Mouse (Mus musculus) erythroblast, embryonic 14.5 days (primary cell): Measurements from ENCODE around the gene Ctcf. TPM values are rescaled to one million over a fixed set of nuclear protein-coding genes. Genes with fewer than 3 reads are reported as not detected.

Experiments used
- H3K27me3 ChIP-seq: 2 replicates; pipeline ENCODE4 v1.6.1; 2012; ENCODE audit warnings: inconsistent platforms; ENCODE audit not compliant: control insufficient read depth
- H3K36me3 ChIP-seq: 2 replicates; pipeline ENCODE4 v1.6.1; 2012; ENCODE audit warnings: mild to moderate bottlenecking, inconsistent platforms; ENCODE audit not compliant: control insufficient read depth
- H3K4me1 ChIP-seq: 2 replicates; pipeline ENCODE4 v1.6.1; 2012; ENCODE audit warnings: inconsistent platforms; ENCODE audit not compliant: control insufficient read depth
- H3K4me3 ChIP-seq: replicated peaks from 2 replicates; pipeline ENCODE3; 2012; ENCODE audit warnings: moderate library complexity, mild to moderate bottlenecking, inconsistent platforms
- H3K9me3 ChIP-seq: 2 replicates; pipeline ENCODE4 v1.6.1; 2012; ENCODE audit warnings: low read length, inconsistent platforms, mixed read lengths; ENCODE audit not compliant: control insufficient read depth
- GATA1 ChIP-seq: IDR thresholded peaks from 2 replicates; pipeline ENCODE4 v1.6.1; 2012; ENCODE audit warnings: low read length, inconsistent platforms, mixed read lengths
- TAL1 ChIP-seq: IDR thresholded peaks from 3 replicates; pipeline ENCODE4 v1.6.1; 2012; ENCODE audit warnings: low read length, inconsistent platforms, mixed read lengths
- polyA plus RNA-seq: library from polyadenylated mRNA; stranded (reverse); fragments of >175 nt; gene quantifications from 2 replicates; pipeline ENCODE4 v1.2.3, GENCODE M21; 2012

Ctcf gene
- polyA plus RNA-seq, 1 experiment, result 26.6 TPM

DNA sequence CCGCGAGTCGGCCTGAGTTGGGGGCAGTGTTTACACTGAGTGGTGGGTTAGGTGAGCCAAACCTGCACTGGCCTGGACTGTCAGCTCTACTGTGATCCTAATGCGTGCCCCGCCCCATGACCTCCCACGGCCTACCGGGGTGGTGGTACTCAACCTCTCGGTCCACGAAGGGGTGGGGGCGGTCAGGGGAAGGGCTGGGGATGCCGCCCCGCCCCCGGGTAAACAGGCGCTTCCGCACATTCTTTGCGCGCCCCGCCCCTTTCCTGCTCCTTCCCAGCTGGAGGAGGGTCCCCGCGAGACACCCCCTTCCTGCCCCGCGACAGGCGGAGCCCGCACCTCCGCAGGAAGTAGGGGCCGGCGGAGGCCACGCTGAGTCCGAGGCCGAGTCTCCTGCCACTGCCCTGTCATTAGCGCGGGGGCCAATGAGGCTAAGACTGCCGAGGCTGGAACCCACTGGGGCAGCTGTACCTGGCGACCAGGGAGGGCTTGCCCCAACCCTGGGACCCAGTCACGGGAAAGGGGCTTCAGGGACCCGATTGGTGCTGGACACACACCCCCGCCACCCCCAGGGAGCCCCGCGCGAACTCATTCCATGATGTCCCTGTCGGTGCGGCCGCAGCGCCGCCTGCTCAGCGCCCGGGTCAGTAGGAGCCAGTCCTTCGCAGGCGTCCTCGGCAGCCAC lies 22.4 kb upstream of the Ctcf start:
- Histone ChIP-seq H3K27me3 (peaks cover 28% of the 10 kb centered on the region), H3K36me3 (peaks cover 45% of the 10 kb centered on the region), H3K4me1 (peaks cover 45% of the 10 kb centered on the region), H3K9me3 (no peaks in the 10 kb centered on the region), H3K4me3 (peak overlapping the region; percentile 36)
- TF ChIP-seq GATA1, result no peak
- TF ChIP-seq TAL1, result no peak

DNA sequence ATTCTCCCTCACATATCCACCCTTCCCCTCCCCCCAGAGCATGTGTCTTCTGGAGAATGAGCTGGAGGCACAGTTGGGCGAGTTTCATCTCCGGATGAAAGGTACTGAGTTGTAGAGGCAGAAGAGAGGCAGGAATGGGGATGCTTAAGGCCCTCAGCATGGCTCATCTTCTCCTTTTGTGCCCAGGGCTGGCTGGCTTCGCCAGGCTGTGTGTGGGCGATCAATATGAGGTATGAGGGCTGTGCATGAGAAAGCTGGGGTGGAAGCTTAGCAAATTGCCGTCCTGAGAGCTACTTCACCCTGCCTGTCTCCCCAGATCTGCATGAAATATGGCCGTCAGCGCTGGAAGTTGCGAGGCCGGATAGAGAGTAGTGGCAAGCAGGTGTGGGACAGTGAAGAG lies 20.4 kb upstream of the Ctcf start:
- Histone ChIP-seq H3K27me3 (peaks cover 28% of the 10 kb centered on the region), H3K4me3 (no peak overlapping the region), H3K4me1 (peaks cover 25% of the 10 kb centered on the region), H3K36me3 (peaks cover 61% of the 10 kb centered on the region), H3K9me3 (no peaks in the 10 kb centered on the region)
- TF ChIP-seq TAL1, result no peak

DNA sequence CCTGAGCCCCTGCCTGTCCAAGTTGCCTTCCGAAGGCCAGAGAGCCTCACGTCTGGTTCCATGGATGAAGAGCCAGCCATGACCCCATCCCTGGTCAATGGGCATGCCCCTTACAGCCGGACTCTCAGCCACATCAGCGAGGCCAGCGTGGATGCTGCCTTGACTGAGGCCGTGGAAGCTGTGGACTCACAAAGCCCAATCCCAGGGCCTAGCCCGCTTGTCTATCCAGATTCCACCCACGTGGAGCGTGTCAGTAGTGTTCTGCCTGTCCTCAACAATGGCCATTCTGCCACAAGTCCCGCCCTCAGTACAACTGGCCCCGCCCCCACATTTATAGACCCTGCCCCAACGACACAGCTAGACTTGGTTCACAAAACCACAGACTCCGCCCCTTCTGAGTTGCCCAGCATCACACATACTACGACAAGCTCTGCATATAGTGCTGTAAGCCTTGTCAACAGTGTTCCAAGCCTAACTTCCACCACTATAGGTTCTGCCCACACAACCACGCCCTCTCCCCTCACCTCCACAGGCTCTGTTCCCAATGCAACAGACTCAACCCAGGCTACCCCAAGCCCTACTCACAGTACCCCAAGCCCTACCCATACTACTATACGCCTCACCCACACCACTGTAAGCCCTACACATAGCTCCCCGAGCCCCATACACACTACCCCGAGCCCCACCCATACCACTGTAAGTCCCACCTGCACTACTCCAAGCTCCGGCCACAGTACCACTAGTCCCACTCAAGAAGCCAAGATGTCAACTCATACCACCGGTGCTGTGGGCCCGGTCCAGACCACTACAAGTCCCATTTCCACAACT lies 18.7 kb upstream of the Ctcf start:
- peaks cover 23% of the 10 kb centered on the region for H3K4me1 ChIP-seq
- peaks cover 75% of the 10 kb centered on the region for H3K36me3 ChIP-seq
- H3K4me3 ChIP-seq, result no peak overlapping the region
- H3K9me3 ChIP-seq, result no peaks in the 10 kb centered on the region
- no peak for TF ChIP-seq TAL1
- TF ChIP-seq GATA1, result no peak
- H3K27me3 ChIP-seq, result peaks cover 19% of the 10 kb centered on the region

DNA sequence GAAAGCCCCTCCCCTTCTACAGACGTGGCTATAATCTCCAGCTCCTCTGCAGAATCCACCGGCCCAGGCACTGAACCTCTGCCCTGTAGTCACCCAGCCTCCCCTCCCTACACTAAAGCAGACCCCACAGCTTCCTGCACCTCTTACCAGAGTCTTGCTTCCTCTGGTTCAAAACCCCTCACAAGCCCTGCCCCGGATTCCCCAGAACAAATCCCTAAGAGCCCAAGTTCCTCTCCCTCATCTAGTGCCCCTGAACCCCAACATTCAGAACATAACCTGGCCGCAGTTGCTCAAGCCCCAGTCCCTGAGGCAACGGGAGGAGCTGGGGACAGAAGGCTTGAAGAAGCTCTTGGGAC lies 18.1 kb upstream of the Ctcf start:
- Histone ChIP-seq H3K4me1 (peaks cover 21% of the 10 kb centered on the region), H3K36me3 (peaks cover 79% of the 10 kb centered on the region), H3K9me3 (no peaks in the 10 kb centered on the region), H3K27me3 (peaks cover 13% of the 10 kb centered on the region), H3K4me3 (no peak overlapping the region)
- TF ChIP-seq TAL1 (no peak), GATA1 (no peak)

DNA sequence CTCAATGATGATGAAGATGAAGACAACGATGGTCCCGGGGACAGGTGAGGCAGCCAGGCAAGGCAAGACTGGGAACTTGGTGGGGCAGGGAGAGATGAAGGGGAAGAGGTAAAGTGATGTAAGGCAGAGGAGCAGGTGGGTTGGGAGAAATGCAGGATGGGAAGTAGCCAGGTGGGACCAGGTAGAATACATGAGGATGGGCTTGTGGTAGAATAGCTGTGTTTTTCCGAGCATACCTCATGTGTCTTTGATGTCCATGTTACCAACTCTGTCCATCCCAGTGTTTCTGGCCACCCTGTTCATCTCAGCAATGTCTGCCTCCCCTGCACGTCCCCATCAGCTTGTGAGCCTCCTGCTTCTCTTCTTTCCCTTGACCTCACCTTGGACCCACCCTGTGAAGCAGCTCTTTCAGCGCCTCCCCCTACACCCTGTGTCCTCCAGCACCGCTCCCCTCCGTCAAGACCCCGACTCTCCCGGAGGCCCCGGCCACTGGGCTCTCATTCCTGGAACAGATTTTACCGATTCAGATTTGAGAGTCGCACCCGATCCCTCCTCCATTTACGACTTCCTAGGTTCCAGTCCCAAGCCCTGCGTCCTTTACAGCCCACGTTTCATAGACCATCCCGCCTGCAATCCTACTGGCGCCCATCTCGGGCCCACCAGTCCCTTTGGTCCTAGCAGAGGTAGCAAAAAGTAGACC lies 17.3 kb upstream of the Ctcf start:
- H3K36me3 ChIP-seq, result peaks cover 86% of the 10 kb centered on the region
- H3K4me3 ChIP-seq, result no peak overlapping the region
- H3K9me3 ChIP-seq, result no peaks in the 10 kb centered on the region
- peaks cover 5% of the 10 kb centered on the region for H3K27me3 ChIP-seq
- peaks cover 17% of the 10 kb centered on the region for H3K4me1 ChIP-seq
- TF ChIP-seq TAL1, result no peak
- TF ChIP-seq GATA1, result no peak

DNA sequence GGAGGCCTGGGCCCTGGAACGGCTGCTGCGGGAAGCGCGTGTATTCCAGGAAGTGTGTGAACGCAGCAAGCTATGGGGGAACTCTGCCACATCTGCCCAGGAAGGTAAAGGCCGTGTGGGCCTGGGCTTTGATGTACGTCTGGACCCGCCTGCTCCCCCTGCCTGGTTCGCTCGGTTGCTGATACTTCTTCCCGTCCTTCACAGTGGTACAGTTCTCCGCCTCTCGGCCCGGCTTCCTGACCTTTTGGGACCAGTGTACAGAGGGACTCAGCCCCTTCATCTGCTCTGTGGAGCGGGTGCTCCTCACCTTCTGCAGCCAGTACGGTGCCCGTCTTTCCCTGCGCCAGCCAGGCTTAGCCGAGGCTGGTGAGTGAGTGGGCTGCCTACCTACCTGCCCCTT lies 16.2 kb upstream of the Ctcf start:
- Histone ChIP-seq H3K4me3 (no peak overlapping the region), H3K4me1 (peaks cover 12% of the 10 kb centered on the region), H3K27me3 (no peaks in the 10 kb centered on the region), H3K9me3 (no peaks in the 10 kb centered on the region), H3K36me3 (peaks cover 87% of the 10 kb centered on the region)
- TF ChIP-seq TAL1 (no peak), GATA1 (no peak)

DNA sequence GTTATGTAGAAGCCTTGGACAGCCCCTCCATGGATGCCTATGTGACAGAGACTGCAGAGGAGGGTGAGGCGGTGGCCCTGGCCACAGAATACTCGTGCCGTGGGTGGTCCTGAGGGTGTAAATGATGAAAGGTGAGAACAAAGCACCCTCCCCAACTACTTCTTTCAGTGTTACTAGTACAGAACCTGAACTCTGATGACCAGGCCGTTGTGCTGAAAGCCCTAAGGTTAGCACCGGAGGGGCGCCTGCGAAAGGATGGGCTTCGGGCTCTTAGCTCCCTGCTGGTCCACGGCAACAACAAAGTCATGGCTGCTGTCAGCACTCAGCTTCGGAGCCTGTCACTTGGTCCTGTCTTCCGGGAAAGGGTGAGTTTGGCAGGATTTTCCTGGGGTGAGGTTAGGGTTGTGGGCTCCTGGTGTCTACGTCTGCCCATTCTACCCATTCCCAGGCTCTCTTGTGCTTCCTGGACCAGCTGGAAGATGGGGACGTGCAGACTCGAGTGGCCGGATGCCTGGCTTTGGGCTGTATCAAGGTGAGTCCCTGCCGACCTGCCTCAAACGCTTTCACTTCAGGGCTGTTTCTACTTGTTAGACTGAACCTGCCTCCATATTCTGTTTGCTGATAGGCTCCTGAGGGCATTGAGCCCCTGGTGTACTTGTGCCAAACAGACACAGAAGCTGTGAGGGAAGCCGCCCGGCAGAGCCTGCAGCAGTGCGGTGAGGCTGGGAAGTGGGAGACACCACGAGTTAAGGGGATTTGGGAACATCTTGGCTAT lies 15.2 kb upstream of the Ctcf start:
- Histone ChIP-seq H3K4me1 (peaks cover 12% of the 10 kb centered on the region), H3K27me3 (no peaks in the 10 kb centered on the region), H3K4me3 (no peak overlapping the region), H3K36me3 (peaks cover 78% of the 10 kb centered on the region), H3K9me3 (no peaks in the 10 kb centered on the region)
- TF ChIP-seq TAL1, result no peak
- TF ChIP-seq GATA1, result no peak

DNA sequence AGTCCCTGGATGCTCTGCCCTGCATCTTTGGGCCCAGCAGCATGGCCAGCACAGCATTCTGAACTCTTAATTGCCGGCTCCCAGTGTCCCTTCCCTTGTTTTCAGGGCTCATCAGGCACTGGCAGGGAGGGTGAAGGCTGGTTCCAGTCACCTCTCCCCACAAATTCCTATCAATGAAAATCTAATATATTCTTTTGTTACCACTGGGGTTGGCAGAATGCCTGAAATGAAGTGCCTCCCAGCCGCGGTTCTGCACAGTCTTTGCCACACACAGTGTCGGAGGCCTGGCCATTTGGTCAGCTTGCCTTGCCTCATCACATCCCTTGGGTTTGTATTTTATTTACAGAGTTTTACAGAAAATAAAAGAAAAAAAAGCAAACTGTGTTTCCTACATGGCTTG lies 14.5 kb upstream of the Ctcf start:
- Histone ChIP-seq H3K27me3 (no peaks in the 10 kb centered on the region), H3K36me3 (peaks cover 70% of the 10 kb centered on the region), H3K4me1 (peaks cover 12% of the 10 kb centered on the region), H3K9me3 (no peaks in the 10 kb centered on the region), H3K4me3 (no peak overlapping the region)
- TF ChIP-seq TAL1 (no peak), GATA1 (no peak)
